Mouse (Mus musculus) c-Kit-positive CD71-positive TER-119-negative erythroid progenitor cells, embryonic 14.5 days (primary cell): ENCODE results near the gene Tap2.

Experiments used
- DNase-seq: peaks from one replicate; pipeline ENCODE4 v3.0.0-alpha.2; 2013; ENCODE audit warnings: low read depth

The Tap2 gene

DNA sequence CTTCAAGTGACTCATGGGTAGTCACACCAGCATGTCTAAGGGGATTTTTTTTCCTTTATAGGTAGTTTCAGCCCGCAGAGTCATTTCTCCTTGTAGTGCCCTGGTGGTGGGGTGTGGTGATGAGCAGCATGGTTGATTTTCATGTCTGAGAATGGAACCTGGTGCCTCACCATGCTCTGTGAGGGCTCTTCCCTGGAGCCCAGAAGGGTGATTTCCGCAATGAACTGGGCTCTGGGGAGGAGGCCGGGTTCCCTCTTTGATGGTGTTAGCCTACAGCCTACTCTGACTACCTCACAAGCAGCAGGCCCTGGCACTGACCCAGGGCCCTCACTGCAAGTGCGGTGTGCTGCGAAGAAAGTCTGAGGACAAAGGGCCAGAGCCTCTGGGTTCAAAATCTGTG lies at the start of gene Tap2:
Gene Tap2, plus strand, starts transcription at position 84 of the 400 bp plus-strand sequence.
- no peak for DNase-seq

DNA sequence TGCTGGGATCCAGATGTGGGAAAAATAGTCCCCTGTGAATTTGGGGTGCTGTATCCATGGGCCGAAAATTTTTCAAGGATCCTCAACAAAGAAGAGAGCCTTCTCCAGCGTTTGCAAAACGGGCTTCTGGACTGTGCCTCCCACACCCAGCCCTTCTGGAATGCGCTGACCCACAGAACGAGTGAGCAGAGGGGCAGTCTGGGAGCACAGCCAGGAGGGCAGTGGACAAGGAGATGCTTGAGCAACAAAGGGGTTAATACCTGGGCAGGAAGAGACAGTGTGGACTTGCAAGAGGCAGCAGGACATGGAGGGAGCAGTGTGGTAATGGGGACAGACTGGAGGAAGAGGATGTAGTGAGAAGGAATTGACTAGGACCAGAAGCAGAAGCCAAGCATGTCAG lies 47.8 kb upstream of the Tap2 start:
- DNase-seq, result no peak

DNA sequence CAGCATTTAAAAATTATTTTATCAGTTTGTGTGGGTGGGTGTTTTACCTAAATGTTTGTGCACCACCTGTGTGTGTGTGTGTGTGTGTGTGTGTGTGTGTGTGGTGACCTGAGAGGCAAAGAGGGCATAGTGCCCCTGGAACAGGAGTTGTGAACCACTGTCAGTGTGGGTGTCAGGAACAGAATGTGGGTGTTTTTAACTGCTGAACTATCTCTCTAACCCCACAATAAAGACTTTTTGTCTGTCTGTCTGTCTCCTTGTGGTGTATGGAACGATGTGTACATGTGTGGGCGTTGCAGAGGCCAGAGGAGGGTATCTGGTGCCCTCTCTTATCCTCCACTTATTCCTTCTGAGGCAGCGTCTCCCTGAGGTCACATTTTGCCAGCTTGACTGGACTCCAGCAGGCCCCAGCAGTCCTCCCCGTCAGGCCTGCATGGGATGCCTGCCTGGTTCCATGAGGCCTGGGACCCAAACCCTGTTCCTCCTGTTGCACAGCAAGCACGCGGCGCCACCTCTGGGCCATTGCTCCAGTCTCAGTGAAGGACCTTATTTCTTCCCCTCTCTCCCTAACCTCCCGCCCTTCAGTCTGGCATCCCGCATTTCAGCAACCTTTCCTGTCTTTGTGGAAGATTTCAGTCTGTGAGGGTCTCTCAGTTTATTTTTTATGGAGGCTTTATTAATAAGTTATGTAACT lies 39.0 kb upstream of the Tap2 start:
- no peak for DNase-seq

DNA sequence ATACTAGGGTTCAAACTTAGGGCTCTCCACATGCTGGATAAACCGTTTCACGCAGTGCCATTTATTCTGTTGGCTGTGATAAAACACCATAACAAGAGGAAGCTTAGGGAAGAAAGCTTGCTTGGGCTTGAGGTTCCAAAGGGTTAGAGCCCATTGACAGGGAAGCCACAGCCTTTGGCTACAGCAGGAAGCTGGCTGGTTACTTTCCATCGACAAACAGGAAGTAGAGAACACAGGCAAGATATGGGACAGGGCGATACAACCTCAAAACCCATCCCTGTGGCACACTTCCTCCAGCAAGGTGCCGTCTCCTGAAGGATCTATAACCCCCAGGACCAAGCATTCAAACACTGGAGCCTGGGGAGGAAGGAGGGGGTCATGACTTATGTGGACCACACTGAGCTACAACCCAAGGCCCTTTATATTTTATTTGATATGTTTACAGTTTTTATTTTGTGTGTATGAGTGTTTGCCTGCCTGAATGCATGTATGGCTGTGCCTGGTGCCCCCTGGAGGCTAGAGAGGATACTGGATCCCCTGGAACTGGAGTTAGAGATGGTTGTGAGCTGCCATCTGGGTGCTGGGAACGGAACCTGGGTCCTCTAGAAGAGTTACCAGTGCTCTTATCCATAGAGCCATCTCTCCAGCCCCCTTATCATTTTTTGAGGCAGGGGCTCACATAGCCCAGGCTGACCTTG lies 38.1 kb upstream of the Tap2 start:
- no peak for DNase-seq

DNA sequence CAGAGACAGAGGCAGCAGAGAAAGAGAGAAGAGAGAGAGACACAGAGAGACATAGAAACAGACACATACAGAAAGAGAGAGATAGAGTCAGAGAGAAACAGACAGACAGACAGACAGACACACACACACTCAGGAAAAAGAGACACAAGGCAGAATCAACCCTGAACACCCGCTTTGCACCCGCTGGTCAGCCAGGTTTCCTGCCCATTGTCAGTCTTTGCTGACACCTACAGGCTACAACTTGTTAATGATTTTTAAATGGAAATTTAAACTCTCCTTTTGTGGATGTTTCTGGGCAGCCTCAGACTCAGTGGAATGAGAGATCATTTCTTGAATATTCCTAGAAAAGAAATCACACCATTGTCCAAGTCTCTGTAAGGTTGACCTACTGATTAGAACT lies 34.0 kb upstream of the Tap2 start:
- no peak for DNase-seq

DNA sequence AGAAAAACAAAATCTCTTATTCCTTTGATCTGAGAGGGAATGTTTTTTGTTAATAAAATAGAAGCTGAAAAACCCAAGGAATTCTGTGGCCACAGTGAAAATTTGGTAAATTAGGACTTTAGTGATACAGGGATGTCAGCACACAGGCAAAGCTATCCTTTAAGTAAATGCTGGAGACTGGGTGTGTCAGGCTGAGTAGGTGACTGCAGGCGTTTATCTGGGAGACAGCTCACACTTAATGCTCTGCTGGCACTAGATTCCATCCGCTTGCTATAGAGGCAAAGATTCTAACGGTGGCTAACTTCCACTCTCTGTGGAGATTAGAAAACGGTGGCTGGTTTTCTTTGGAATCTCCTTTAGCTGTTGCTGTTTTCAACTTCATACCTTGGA lies 32.8 kb upstream of the Tap2 start:
- DNase-seq, result no peak

DNA sequence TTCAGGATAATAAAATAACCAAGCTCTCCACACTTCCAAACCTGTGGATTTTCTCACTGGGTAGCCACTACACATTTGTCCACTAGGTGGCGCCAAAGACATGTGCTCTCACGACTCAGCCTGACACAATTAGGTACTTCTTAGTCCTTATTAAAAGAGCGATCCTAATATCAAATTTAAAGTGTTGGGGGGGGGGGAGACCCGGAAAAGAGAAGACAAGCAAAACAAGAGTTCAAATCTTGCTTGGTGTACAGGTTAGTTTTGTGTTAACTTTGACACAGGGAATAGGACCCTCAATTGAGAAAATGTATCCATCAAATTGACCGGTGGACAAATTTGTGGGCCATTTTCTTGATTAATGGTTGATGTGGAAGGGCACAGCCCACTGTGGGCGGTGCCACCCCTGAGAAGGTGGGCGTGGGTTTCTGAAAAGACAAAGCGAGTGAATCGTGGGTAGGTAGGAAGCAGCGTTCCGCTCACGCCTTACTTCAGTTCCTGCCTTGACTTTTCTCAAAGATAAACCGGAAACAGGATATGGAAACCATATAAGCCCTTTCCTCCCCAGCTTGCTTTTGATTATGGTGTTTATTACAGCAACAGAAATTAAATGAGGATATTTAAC lies 32.3 kb upstream of the Tap2 start:
- DNase-seq, result peak; percentile 81

DNA sequence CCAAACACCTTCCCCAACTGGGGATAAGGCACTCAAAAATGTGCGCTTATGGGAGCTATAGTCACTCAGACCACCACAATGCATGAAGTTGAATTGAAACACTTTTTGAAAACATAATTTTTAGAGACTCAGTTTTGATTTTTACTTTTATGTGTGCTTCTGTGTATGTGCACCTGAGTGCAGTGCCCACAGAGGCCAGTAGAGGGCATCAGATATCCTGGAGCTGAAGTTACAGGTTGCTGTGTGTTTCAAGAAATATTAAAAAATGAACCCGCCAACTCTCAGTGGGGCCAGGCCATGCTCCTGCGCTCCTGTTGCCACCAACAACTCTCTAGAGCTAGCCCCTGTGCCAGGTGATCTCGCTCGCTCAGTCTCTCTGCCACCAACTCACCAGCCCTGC lies 30.8 kb upstream of the Tap2 start:
- no peak for DNase-seq

DNA sequence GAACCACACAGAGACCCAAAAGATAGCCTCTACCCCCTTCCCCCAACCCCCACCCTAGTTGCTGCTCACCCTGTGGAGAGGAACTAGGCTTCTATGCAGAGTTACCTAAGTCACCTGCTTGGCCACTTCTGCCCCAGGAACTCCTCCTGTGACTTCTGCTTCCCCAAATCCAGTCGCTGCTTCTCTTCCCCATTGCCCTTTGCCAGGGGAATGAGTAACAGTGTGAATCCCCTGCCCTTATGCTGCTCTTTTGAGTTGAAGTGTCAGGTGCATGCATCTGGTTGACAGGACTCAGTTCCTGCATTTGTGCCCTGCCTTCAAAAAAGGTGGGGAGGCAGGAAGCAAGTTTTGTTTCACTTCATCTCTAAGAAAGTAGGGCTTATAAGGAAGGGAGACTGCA lies 29.3 kb upstream of the Tap2 start:
- DNase-seq, result no peak

DNA sequence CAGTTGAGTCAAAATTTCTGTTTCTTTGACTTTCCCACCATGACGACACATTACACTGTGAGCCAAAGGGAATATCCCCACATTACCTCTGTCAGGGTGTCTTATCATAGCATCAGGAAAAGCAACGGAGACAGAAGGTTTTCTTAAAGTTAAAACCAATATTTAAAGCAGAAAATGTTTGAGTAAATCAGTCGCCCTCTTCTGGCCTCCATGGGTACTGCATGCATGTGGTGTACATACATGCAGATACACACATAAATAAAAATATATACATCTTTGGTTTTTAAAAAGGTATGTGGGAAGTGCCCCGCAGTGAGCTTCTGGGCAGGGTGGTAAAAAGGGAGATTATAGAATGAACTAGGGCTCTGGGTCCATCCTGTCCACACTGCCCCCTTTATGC lies 26.1 kb upstream of the Tap2 start:
- DNase-seq, result no peak

DNA sequence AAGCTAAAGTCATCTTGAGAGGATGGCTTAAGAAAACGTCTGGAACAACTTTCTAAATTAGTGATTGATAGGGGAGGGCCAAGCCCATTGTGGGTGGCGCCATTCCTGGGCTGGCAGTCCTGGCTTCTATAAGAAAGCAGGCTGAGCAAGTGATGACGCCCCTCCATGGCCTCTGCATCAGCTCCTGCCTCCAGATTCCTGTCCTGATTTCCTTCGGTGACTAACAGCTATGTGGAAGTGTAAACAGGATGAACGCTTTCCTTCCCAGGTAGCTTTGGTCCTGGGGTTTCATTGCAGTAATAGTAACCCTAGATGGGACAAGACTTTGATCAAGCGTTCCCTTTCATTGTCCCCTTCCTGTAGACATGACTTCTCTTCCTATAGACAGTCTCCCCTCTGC lies 24.3 kb upstream of the Tap2 start:
- DNase-seq, result no peak

DNA sequence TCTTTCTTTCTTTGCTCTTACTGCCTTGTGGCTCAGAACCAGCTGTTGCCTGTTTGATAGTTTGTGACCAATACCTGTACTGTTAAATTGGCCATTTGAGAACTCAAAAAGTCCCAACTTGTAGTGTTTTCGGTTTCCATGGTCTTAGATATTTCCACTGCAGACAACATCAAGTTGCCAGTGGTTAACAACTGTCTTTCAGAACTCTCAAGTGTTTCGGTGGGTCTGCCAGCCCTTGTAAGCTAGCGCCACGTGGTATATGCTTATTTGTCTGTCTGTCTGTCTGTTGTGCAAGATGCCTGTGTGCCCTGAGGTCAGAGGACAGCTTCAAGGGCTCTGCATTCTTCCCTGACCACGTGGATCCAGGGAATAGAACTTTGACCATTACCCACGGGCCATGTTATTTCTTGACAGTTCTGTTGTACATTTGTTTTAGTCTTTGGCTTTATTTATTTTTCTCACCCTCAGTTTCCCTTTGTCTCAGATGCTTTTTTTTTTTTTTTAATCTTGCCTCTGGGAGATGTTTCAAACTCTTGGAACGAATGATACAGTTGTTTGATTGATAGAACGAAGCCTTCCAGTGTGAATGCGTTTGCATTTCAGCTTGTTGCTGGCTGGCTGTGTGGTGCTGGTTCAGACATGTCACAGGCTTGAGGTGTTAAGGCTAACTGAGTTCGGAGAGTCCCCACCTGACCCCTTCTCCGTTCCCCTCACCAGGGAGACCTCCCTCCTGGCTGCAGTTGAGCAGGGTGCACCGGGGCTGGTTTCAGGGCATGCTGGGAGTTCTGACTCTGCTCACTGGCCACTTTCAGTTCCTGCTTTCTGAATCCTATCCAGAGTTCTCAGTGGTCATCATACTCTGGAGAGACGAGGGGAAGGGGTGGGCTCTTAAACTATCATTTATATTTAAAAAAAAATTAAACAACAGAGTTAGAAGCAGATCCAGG lies 23.1 kb upstream of the Tap2 start:
- no peak for DNase-seq

DNA sequence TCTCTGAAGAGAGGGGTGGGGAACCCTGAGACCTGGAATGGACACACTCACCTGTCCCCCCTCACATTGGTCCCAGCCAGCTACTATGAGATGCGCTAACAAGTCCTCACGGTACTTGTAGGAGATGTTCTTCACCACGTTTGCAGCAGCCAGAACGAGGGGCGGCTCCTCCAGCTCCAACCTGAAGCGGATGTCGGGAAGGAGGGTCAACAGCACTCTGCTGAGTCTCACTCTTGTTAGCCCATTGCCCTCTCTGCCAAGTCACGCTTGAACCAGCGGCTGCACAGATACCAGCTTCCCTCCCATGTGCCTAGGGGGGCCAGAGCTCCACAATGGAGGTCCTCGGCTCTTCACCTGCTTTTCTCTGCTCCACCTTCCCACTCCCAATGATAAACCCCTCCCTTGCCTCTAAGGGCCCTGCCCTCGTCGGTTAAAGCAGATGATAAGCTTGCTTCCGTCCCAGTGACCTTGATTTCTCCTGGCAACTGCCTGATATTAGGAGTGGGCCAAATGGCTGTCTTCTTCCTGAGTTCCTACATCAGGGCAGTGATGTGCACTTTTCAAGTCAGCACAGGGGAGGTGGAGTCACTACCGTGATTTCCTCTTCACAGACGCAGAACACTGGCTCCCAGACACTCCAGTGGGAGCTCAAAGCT lies 19.6 kb upstream of the Tap2 start:
- no peak for DNase-seq

DNA sequence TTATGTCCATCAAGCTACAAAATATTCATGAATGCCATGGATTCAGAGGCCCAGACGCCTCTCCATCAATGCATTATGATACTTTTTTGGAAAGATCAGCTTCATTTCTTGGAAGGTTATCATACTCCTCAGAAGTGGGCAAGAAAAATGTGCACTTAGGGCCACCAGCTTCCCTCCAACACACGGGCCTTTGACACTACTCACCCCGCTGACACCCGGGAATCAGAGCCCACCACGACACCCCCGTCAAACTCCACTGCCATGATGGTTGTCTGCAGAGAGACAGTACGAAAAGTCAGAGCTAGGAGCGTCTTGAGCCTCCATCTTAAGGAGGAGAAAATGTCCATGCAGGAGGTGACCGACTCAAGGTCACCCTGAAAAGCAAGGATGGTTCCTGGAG lies 17.8 kb upstream of the Tap2 start:
- no peak for DNase-seq

DNA sequence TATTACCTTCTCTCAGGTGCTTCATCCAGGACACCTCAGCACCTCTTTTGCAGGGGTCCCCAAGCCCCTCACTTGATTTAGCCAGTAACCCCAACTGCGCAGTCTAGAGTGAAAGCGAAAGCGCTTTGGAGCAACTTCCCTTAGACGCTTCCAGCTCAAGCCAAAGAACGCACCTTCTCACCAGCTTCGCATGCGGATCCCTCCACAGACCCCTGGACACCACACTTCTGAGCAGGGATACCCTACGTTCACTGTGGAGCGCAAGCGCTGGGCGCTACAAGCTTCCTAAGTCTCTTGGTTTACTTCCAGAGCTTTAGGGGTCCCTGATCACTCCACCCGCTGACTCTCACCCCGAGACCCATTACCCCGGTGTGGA lies 16.5 kb upstream of the Tap2 start:
- DNase-seq, result no peak

DNA sequence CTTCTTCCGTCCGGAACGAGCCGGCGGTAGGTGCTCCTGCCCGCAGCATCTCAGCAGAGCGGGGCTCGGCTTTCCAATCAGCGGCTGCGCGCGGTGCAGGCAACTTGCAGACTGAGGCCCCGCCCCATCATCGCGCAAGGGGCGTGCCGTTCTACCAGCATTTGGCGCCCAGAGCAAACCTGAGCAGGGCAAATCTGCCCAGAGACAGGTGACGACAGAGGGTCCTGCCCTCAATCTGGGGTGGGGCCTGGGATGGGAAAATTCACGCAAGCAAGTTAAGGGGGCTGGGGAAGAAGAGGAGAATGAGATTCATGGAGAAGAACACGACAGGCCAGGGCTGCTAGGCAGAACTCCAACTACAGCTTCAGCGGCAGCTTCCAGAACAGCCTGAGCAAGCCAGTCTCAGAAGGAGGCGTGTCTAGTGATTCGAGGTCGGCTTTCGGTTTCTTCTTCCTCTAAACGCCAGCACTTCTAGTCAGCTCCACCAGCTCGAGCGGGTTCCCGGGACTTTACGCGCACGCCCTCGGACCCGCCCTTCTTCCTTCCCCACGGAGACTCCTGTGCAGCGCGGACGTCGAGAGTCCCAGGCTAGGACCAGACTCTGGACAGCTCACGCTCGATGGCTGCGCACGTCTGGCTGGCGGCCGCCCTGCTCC lies 15.9 kb upstream of the Tap2 start, which contains the start of the genes Tap1 and Psmb9:
Gene Tap1, plus strand, starts transcription at position 293 of the 656 bp plus-strand sequence.
Gene Psmb9, minus strand, starts transcription at position 504 of the 656 bp plus-strand sequence.
- peak; percentile 97 for DNase-seq

DNA sequence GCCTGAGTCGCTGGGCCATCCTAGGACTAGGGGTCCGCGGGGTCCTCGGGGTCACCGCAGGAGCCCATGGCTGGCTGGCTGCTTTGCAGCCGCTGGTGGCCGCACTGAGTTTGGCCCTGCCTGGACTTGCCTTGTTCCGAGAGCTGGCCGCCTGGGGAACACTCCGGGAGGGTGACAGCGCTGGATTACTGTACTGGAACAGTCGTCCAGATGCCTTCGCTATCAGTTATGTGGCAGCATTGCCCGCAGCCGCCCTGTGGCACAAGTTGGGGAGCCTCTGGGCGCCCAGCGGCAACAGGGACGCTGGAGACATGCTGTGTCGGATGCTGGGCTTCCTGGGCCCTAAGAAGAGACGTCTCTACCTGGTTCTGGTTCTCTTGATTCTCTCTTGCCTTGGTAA lies 15.3 kb upstream of the Tap2 start:
- no peak for DNase-seq

DNA sequence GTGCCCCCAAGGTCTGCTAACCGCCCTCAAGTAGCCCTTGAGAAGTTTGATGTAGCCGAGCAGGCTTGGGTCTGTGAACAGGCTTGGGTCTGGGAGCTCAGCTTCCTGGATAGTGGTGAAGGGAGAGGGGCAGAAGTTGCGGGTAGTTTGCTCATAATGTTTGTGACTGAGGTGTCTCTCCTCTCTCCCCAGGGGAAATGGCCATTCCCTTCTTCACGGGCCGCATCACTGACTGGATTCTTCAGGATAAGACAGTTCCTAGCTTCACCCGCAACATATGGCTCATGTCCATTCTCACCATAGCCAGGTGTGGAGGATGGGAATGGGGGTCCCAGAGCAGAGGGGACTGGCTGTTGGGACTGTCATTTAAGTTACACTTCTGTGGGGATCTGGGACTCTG lies 14.3 kb upstream of the Tap2 start:
- DNase-seq, result no peak

DNA sequence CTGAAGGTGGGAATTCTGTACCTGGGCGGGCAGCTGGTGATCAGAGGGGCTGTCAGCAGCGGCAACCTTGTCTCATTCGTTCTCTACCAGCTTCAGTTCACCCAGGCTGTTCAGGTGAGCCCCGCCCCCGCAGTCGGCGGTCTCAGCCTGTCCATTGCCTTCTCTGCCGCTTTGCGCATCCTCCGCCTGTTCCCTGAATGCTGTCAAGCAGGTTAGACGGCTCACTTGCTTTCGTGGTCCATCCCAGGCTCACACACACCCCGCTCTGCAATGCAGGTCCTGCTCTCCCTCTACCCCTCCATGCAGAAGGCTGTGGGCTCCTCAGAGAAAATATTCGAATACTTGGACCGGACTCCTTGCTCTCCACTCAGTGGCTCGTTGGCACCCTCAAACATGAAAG lies 10.5 kb upstream of the Tap2 start:
- DNase-seq, result no peak

DNA sequence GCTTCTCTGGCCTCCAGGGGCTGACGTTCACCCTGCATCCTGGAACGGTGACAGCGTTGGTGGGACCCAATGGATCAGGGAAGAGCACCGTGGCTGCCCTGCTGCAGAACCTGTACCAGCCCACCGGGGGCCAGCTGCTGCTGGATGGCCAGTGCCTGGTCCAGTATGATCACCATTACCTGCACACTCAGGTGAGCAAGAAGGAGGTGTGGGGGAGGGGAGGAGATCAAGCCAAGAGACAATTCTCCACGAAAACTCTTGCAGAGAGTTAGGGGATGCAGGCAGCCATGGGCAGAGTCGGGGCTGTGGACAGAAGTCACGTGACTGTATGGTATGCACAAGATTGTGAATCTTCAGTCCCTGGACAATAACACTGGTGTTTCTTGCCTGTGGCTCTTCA lies 9.9 kb upstream of the Tap2 start:
- no peak for DNase-seq

DNA sequence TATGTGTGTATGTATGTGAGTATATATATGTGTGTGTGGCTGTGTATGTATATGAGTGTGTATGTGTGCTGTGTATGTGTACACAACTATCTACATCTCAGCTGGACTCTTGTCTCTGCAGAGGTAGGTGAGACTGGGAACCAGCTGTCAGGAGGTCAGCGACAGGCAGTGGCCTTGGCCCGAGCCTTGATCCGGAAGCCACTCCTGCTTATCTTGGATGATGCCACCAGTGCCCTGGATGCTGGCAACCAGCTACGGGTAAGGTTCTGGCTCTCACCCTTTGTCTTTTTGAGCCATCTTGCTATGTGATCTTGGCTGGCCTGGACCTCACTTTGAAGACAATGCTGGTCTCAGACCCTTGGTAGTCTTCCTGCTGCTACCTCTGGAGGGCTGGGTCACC lies 8.6 kb upstream of the Tap2 start:
- no peak for DNase-seq
